ENCODE assay signal across 9 mouse cellular contexts in the genomic region with DNA sequence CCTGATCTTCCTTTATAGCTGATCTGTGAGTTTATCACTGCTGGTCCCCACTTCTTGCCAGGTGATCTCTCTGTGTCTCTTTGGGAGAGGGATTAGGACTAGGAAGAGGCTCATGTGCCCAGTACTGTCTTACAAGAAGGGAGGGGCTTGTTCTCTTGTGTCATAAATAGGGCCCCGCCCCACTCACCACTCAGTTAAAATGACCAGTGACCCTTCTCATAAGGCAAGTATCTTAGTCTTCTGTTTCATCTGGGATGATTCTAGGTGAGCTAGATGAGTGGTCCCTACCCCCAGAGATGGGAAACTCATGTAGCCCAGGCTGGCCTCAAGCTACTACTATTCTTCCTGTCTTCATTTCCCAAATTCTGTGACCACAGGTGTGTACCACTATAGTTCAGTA. TPM values are rescaled to one million over a fixed set of nuclear protein-coding genes. Genes with fewer than 3 reads are reported as not detected.
DNase-seq lines count a peak whose midpoint lies in the region; ATAC-seq lines count a peak whose summit lies in the region.
"Had no signal": no experiment of that assay in that cellular context is flagged by ENCODE, and none has a peak within 500 bp of the region (broad histone marks: within the 10 kb centered on the region; RNA-seq: fewer than 3 reads in every experiment).

A gene (minus strand): TSS at position 101 of the 400 bp plus-strand sequence.

- no peaks in the 10 kb centered on the region for H3K27me3 ChIP-seq in embryonic facial prominence, embryonic 12.5 days
- peaks cover 16% of the 10 kb centered on the region for H3K27me3 ChIP-seq in embryonic facial prominence, embryonic 10.5 days (replicated peaks; ENCODE audit: low read depth, poor library complexity, severe bottlenecking)
- H3K27me3 ChIP-seq in midbrain, embryonic 16.5 days (ENCODE audit: control insufficient read depth, insufficient read depth, low read depth, low read length), result no peaks in the 10 kb centered on the region
- H3K27me3 ChIP-seq in midbrain, embryonic 13.5 days, result peaks cover 5% of the 10 kb centered on the region
- no peaks in the 10 kb centered on the region for H3K27me3 ChIP-seq in neural tube, embryonic 15.5 days (replicated peaks)

- 100% methylated on average over 1 of the region's 1 CpGs for WGBS in embryonic facial prominence, embryonic 12.5 days
- 96% methylated on average over 1 of the region's 1 CpGs for WGBS in embryonic facial prominence, embryonic 10.5 days
- WGBS in midbrain, embryonic 16.5 days, result 95% methylated on average over 1 of the region's 1 CpGs
- 96% methylated on average over 1 of the region's 1 CpGs for WGBS in midbrain, embryonic 13.5 days
- WGBS in neural tube, embryonic 15.5 days, result 96% methylated on average over 1 of the region's 1 CpGs

- H3K4me3 ChIP-seq in embryonic facial prominence, embryonic 12.5 days, result no peak within 1 kb of the TSS
- H3K4me3 ChIP-seq in embryonic facial prominence, embryonic 10.5 days, result no peak within 1 kb of the TSS
- no peak within 1 kb of the TSS for H3K4me3 ChIP-seq in midbrain, embryonic 16.5 days (ENCODE audit: low read depth, low read length)
- no peak within 1 kb of the TSS for H3K4me3 ChIP-seq in midbrain, embryonic 13.5 days (replicated peaks)
- no peak within 1 kb of the TSS for H3K4me3 ChIP-seq in neural tube, embryonic 15.5 days (replicated peaks)
- H3K4me3 ChIP-seq: liver, embryonic 13.5 days had no signal

- no peak for ATAC-seq in embryonic facial prominence, embryonic 12.5 days (ENCODE audit: insufficient number of reproducible peaks, insufficient read depth, low FRiP score, low TSS enrichment)
- no peak for ATAC-seq in midbrain, embryonic 16.5 days
- ATAC-seq in midbrain, embryonic 13.5 days, result no peak
- ATAC-seq in neural tube, embryonic 15.5 days (ENCODE audit: low FRiP score), result no peak
- no peak for ATAC-seq in granulocyte monocyte progenitor cell, adult 5-6 weeks (replicated peaks; ENCODE audit: poor library complexity, severe bottlenecking)

- no peak within 1 kb of the TSS for H3K4me2 ChIP-seq in embryonic facial prominence, embryonic 12.5 days (replicated peaks)
- H3K4me2 ChIP-seq in midbrain, embryonic 16.5 days (ENCODE audit: low read length), result no peak within 1 kb of the TSS
- no peak within 1 kb of the TSS for H3K4me2 ChIP-seq in midbrain, embryonic 13.5 days (replicated peaks)
- H3K4me2 ChIP-seq in neural tube, embryonic 15.5 days, result no peak within 1 kb of the TSS
- H3K4me2 ChIP-seq: liver, embryonic 13.5 days had no signal

- H3K9me3 ChIP-seq in embryonic facial prominence, embryonic 12.5 days, result no peaks in the 10 kb centered on the region
- H3K9me3 ChIP-seq in embryonic facial prominence, embryonic 10.5 days, result no peaks in the 10 kb centered on the region
- H3K9me3 ChIP-seq in midbrain, embryonic 16.5 days (replicated peaks; ENCODE audit: control insufficient read depth, low read length, poor library complexity, severe bottlenecking), result no peaks in the 10 kb centered on the region
- no peaks in the 10 kb centered on the region for H3K9me3 ChIP-seq in midbrain, embryonic 13.5 days
- no peaks in the 10 kb centered on the region for H3K9me3 ChIP-seq in neural tube, embryonic 15.5 days (replicated peaks)
- H3K9me3 ChIP-seq: liver, embryonic 13.5 days had no signal

- no peak within 1 kb of the TSS for H3K9ac ChIP-seq in embryonic facial prominence, embryonic 12.5 days
- H3K9ac ChIP-seq in midbrain, embryonic 16.5 days (ENCODE audit: low read depth, low read length), result no peak within 1 kb of the TSS
- no peak within 1 kb of the TSS for H3K9ac ChIP-seq in midbrain, embryonic 13.5 days (replicated peaks)
- H3K9ac ChIP-seq in neural tube, embryonic 15.5 days (replicated peaks), result no peak within 1 kb of the TSS
- H3K9ac ChIP-seq: liver, embryonic 13.5 days had no signal

- peaks cover 34% of the 10 kb centered on the region for H3K4me1 ChIP-seq in embryonic facial prominence, embryonic 12.5 days
- H3K4me1 ChIP-seq in embryonic facial prominence, embryonic 10.5 days, result peaks cover 61% of the 10 kb centered on the region
- peaks cover 15% of the 10 kb centered on the region for H3K4me1 ChIP-seq in midbrain, embryonic 16.5 days (ENCODE audit: control insufficient read depth, insufficient read depth, low read length)
- H3K4me1 ChIP-seq in midbrain, embryonic 13.5 days (replicated peaks), result peaks cover 18% of the 10 kb centered on the region
- H3K4me1 ChIP-seq in neural tube, embryonic 15.5 days, result peaks cover 34% of the 10 kb centered on the region

- no peak within 1 kb of the TSS for H3K27ac ChIP-seq in embryonic facial prominence, embryonic 12.5 days
- H3K27ac ChIP-seq in embryonic facial prominence, embryonic 10.5 days (replicated peaks), result no peak within 1 kb of the TSS
- no peak within 1 kb of the TSS for H3K27ac ChIP-seq in midbrain, embryonic 16.5 days (ENCODE audit: low read length)
- no peak within 1 kb of the TSS for H3K27ac ChIP-seq in midbrain, embryonic 13.5 days
- H3K27ac ChIP-seq in neural tube, embryonic 15.5 days (replicated peaks), result no peak within 1 kb of the TSS
- H3K27ac ChIP-seq: liver, embryonic 13.5 days had no signal

- DNase-seq in embryonic facial prominence, embryonic 10.5 days (ENCODE audit: low spot score), result no peak
- no peak for DNase-seq in gastrocnemius, postnatal 25 days
- no peak for DNase-seq in B cell, adult 2 months
- DNase-seq: liver, embryonic 13.5 days had no signal

- no peaks in the 10 kb centered on the region for H3K36me3 ChIP-seq in embryonic facial prominence, embryonic 12.5 days
- no peaks in the 10 kb centered on the region for H3K36me3 ChIP-seq in embryonic facial prominence, embryonic 10.5 days (replicated peaks)
- H3K36me3 ChIP-seq in midbrain, embryonic 16.5 days (ENCODE audit: control insufficient read depth, insufficient read depth, low read length), result no peaks in the 10 kb centered on the region
- H3K36me3 ChIP-seq in midbrain, embryonic 13.5 days, result no peaks in the 10 kb centered on the region
- no peaks in the 10 kb centered on the region for H3K36me3 ChIP-seq in neural tube, embryonic 15.5 days
- H3K36me3 ChIP-seq: liver, embryonic 13.5 days had no signal

RNA-seq across cellular contexts. Expression of the gene that starts here (rescaled TPM):
- 10.9 and 11.9 TPM in 2 replicates for polyA plus RNA-seq in embryonic facial prominence, embryonic 12.5 days (2016; fragmentation: Nextera tagmentation; extraction: Ambion mirVana)
- 7.8 and 11.6 TPM in 2 replicates for polyA plus RNA-seq in embryonic facial prominence, embryonic 10.5 days (2016; fragmentation: Nextera tagmentation; extraction: Ambion mirVana)
- 9.8 and 12.5 TPM in 2 replicates for polyA plus RNA-seq in midbrain, embryonic 16.5 days (2015; fragmentation: Nextera tagmentation; extraction: Ambion mirVana)
- 8.4 and 9.9 TPM in 2 replicates for polyA plus RNA-seq in midbrain, embryonic 13.5 days (2015; fragmentation: Nextera tagmentation; extraction: Ambion mirVana)
- 10 to 100 TPM; 12.8 to 42.6 TPM for total RNA-seq in gastrocnemius, postnatal 25 days (2021)
- 12.1 and 12.5 TPM in 2 replicates for polyA plus RNA-seq in neural tube, embryonic 15.5 days (2015; fragmentation: Nextera tagmentation; extraction: Ambion mirVana)
- 10.7 and 27.1 TPM in 2 replicates for total RNA-seq in granulocyte monocyte progenitor cell, adult 5-6 weeks (2014; fragmentation: Nextera tagmentation)
- 6.1 and 6.2 TPM in 2 replicates for total RNA-seq in granulocyte monocyte progenitor cell, adult 5-6 weeks (2017)
